Mouse (Mus musculus) liver, postnatal 0 days (tissue): ENCODE data around the gene Brpf3.

Source experiments
- CTCF ChIP-seq: sonication (generic); IDR thresholded peaks from 2 replicates; pipeline ENCODE4 v1.5.1; 2016; ENCODE audit warnings: antibody characterized with exemption, low read depth
- EP300 ChIP-seq: IDR thresholded peaks from 2 replicates; pipeline ENCODE4 v1.6.1; 2016; ENCODE audit warnings: antibody characterized with exemption, low read depth, mild to moderate bottlenecking

DNA sequence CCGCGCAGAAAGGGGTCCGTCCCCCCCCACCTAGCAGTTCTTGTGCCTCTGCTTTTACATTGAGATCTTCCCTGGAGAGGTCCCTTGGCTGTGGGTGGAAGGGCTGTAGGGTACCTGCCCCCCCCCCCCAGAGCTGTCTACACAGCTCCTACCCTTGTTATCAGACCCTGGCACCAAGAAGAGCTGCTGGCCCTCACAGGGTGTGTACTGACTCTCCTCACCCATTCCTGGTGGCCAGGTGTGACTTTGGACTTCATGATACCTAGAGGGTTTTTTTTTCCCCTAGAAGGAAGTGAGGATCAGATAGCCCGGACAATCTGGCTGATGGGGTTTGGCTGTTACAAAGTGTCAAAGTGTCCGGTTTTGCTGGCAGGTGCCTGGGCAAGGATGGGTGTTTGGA lies 29.6 kb upstream of the Brpf3 start:
- TF ChIP-seq CTCF (no peak), EP300 (no peak)
